Mouse (Mus musculus) MEL (cell line): ENCODE data around the gene Spata9.

ENCODE experiments used
- CTCF ChIP-seq, 3 experiments: IDR thresholded peaks in 2 of 3; conservative IDR thresholded peaks in 1 of 3; 2 replicates each; pipeline ENCODE4 v1.5.1; 2011 to 2012; ENCODE audit warnings: low read length in 3 of 3, low read depth in 2 of 3, mild to moderate bottlenecking in 2 of 3, improper control_type of control experiment in 1 of 3, inconsistent platforms in 1 of 3, mixed read lengths in 1 of 3, moderate library complexity in 1 of 3; ENCODE audit not compliant: control insufficient read depth in 1 of 3, insufficient read depth in 1 of 3, poor library complexity in 1 of 3, severe bottlenecking in 1 of 3
- GATA1 ChIP-seq: IDR thresholded peaks from 2 replicates; pipeline ENCODE4 v1.6.1; 2011; ENCODE audit warnings: low read depth, low read length, improper control_type of control experiment
- HCFC1 ChIP-seq: IDR thresholded peaks from 2 replicates; pipeline ENCODE4 v1.6.1; 2012; ENCODE audit warnings: low read depth, mild to moderate bottlenecking, inconsistent platforms, low read length, improper control_type of control experiment, moderate library complexity
- KAT2A ChIP-seq: conservative IDR thresholded peaks from 2 replicates; pipeline ENCODE4 v1.6.1; 2012; ENCODE audit warnings: low read depth, low read length, improper control_type of control experiment, inconsistent platforms
- MYB ChIP-seq: IDR thresholded peaks from 2 replicates; pipeline ENCODE4 v1.6.1; 2011; ENCODE audit warnings: mild to moderate bottlenecking, low read depth, low read length, improper control_type of control experiment
- ZC3H11A ChIP-seq: IDR thresholded peaks from 2 replicates; pipeline ENCODE4 v1.6.1; 2012; ENCODE audit warnings: low read depth, mild to moderate bottlenecking, inconsistent platforms, low read length, improper control_type of control experiment
- ZNF384 ChIP-seq: IDR thresholded peaks from 2 replicates; pipeline ENCODE4 v1.6.1; 2012; ENCODE audit warnings: low read depth, mild to moderate bottlenecking, inconsistent platforms, low read length, improper control_type of control experiment

DNA sequence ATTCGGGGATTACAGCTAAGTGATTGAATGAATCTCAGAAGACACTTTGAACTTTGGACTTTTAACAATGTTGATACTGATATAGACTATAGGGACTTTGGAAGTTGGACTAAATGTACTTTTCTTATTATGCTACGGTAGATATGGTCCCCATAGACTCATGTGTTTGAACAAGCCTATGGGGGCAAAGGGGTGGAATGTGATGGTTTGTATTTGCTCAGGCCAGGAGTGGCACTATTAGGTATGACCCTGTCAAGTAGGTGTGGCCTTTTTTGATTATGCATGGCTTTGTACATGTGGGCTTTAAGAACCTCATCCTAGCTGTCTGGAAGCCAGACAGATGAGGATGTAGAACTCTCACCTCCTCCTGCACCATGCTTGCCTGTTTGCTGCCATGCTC lies 7.5 kb downstream of the Spata9 start:
- TF ChIP-seq ZC3H11A (no peak), HCFC1 (no peak), CTCF (IDR thresholded peaks at IDR 0.05 in 2 of 3, conservative IDR thresholded peaks at IDR 0.05 in 1 of 3; ENCODE audit: control insufficient read depth in 1 of 3, insufficient read depth in 1 of 3, low read depth in 2 of 3, low read length in 3 of 3, poor library complexity in 1 of 3, severe bottlenecking in 1 of 3) (no peak), KAT2A (no peak), ZNF384 (no peak), MYB (no peak), GATA1 (no peak)
